Mouse (Mus musculus): ENCODE measurements at regions not wholly inside any gene's neighbourhood (a gene's known extent, or its start where the extent isn't known, plus 50 kb on each side); places are given as distances from the start of the nearest gene placed in this dataset.

GRCm38 (mm10) chr5:106224141-106224540 lies 233.8 kb downstream of the Barhl2 start:
- TF ChIP-seq CTCF (conservative IDR thresholded peaks at IDR 0.05; ENCODE audit: low read length) (no peak), NANOG (IDR thresholded peaks at IDR 0.05; ENCODE audit: borderline replicate concordance, low read length) (no peak)
